Mouse (Mus musculus): ENCODE data around the gene Ppp2r2d. TPM values are rescaled to one million over a fixed set of nuclear protein-coding genes. Genes with fewer than 3 reads are reported as not detected.

Gene Ppp2r2d
- polyA plus RNA-seq, 1 experiment from 2014 or later, result 26.9 TPM

DNA sequence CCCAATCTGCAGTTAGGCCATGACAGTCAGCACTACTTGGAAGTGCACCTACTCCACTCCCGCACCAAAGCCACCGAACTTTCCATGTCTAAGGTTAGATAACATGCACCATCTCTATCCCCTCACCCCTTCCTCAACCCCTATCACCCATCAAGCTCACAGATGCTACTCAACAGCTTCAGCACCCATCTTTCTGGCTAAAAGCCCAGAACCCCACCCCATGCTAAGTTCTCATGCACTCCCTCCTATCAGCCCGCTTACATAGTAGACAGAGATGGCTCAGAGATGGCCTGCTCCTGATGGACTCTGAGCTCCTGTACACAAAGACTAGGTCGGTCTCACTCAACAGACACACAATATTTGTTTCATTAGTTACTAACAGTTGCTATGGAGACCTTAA is 2.5 kb upstream of the Ppp2r2d start:
- WGBS (ENCODE audit: insufficient replicate concordance), result 75% methylated on average over 4 of the region's 4 CpGs
- H3K27ac ChIP-seq, result no peak overlapping the region
- H3K27me3 ChIP-seq (replicated peaks), result no peaks in the 10 kb centered on the region
- H3K9ac ChIP-seq, result no peak overlapping the region
- peaks cover 4% of the 10 kb centered on the region; the same call in 1 of the 2 replicates for H3K36me3 ChIP-seq
- peaks cover 37% of the 10 kb centered on the region for H3K4me1 ChIP-seq
- no peaks in the 10 kb centered on the region for H3K9me3 ChIP-seq (replicated peaks)
- no peak for ATAC-seq
- no peak overlapping the region for H3K4me3 ChIP-seq
- H3K4me2 ChIP-seq, result no peak overlapping the region

- WGBS (ENCODE audit: insufficient replicate concordance), result 35% methylated on average over 8 of the region's 8 CpGs
Observed at GRCm38 (mm10) chr7:138845111-138845510, 768 bp upstream of the Ppp2r2d start.

GRCm38 (mm10) chr7:138846502-138846991 is 668 bp downstream of the Ppp2r2d start:
- Histone ChIP-seq H3K36me3 (peaks cover 27% of the 10 kb centered on the region), H3K9me3 (replicated peaks) (no peaks in the 10 kb centered on the region), H3K4me1 (peaks cover 58% of the 10 kb centered on the region), H3K27me3 (replicated peaks) (no peaks in the 10 kb centered on the region), H3K4me2 (peak overlapping the region; percentile 91), H3K4me3 (peak overlapping the region; percentile 99), H3K9ac (peak overlapping the region; percentile 96), H3K27ac (peak overlapping the region; percentile 92)
- peak; percentile 88 for ATAC-seq
- WGBS (ENCODE audit: insufficient replicate concordance), result 0% methylated on average over 47 of the region's 61 CpGs

More at GRCm38 (mm10) chr7:138845111-138845510, 768 bp upstream of the Ppp2r2d start:
- Histone ChIP-seq H3K4me1 (peaks cover 52% of the 10 kb centered on the region), H3K4me2 (peak overlapping the region; percentile 91), H3K27ac (peak overlapping the region; percentile 92), H3K9me3 (replicated peaks) (no peaks in the 10 kb centered on the region), H3K27me3 (replicated peaks) (no peaks in the 10 kb centered on the region), H3K36me3 (peaks cover 18% of the 10 kb centered on the region), H3K4me3 (peak overlapping the region; percentile 99), H3K9ac (peak overlapping the region; percentile 96; the same call in 1 of the 2 replicates)
- ATAC-seq, result no peak

DNA sequence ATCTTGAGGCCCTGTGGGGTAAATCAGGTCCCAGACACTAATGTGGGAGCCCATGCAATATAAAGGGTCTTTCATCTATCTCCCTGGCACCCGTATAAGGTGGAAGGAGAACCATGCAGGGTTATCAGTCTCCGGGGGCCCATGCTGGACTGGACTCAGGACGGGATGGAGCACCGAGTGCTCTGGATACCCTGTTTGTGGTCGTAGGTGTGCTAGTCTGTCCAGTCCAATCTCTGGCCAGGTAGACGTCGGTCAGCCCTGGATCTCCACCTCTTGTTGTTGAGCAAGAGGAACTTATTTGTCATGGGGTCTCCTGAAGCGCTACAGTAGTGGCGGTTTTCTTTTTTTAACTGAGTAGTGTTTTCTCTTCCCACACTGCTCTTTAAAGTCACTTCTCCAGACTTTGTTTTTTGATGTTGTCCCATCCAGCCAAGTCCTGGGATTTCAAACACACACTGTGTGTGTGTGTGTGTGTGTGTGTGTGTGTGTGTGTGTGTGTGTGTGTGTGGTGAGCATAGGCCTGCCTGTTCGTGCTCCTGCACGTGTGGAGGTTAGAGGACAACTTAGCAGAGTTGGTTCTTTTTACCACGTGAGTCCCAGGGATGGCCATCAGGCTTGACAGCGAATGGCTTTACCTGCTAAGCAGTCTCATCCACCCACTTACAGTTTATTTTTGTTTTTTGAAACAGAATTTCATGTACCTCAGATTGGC is 1.6 kb downstream of the Ppp2r2d start:
- ATAC-seq, result no peak
- no peaks in the 10 kb centered on the region for H3K27me3 ChIP-seq (replicated peaks)
- H3K9me3 ChIP-seq (replicated peaks), result no peaks in the 10 kb centered on the region
- H3K4me2 ChIP-seq, result peak overlapping the region; percentile 91
- 35% methylated on average over 13 of the region's 13 CpGs for WGBS (ENCODE audit: insufficient replicate concordance)
- H3K9ac ChIP-seq, result peak overlapping the region; percentile 96
- peak overlapping the region; percentile 92 for H3K27ac ChIP-seq
- H3K36me3 ChIP-seq, result peaks cover 36% of the 10 kb centered on the region
- peaks cover 58% of the 10 kb centered on the region for H3K4me1 ChIP-seq
- peak overlapping the region; percentile 99 for H3K4me3 ChIP-seq

- no peak for ATAC-seq
- H3K4me2 ChIP-seq, result peak overlapping the region; percentile 91
- H3K36me3 ChIP-seq, result peaks cover 44% of the 10 kb centered on the region
- no peak overlapping the region for H3K27ac ChIP-seq
- 0 out of 2 replicates have a peak overlapping the region, but pooled peaks have one; percentile 96 for H3K9ac ChIP-seq
- H3K27me3 ChIP-seq (replicated peaks), result no peaks in the 10 kb centered on the region
- H3K4me3 ChIP-seq, result peak overlapping the region; percentile 99
- 78% methylated on average over 7 of the region's 7 CpGs for WGBS (ENCODE audit: insufficient replicate concordance)
- H3K4me1 ChIP-seq, result peaks cover 58% of the 10 kb centered on the region
- H3K9me3 ChIP-seq (replicated peaks), result no peaks in the 10 kb centered on the region
Observed at GRCm38 (mm10) chr7:138848028-138848920, 2.4 kb downstream of the Ppp2r2d start.

GRCm38 (mm10) chr7:138850083-138850482 is 4.2 kb downstream of the Ppp2r2d start:
- Histone ChIP-seq H3K4me2 (no peak overlapping the region), H3K4me3 (no peak overlapping the region), H3K4me1 (peaks cover 41% of the 10 kb centered on the region), H3K9me3 (replicated peaks) (no peaks in the 10 kb centered on the region), H3K36me3 (peaks cover 60% of the 10 kb centered on the region), H3K9ac (no peak overlapping the region), H3K27ac (no peak overlapping the region), H3K27me3 (replicated peaks) (no peaks in the 10 kb centered on the region)
- ATAC-seq, result no peak

DNA sequence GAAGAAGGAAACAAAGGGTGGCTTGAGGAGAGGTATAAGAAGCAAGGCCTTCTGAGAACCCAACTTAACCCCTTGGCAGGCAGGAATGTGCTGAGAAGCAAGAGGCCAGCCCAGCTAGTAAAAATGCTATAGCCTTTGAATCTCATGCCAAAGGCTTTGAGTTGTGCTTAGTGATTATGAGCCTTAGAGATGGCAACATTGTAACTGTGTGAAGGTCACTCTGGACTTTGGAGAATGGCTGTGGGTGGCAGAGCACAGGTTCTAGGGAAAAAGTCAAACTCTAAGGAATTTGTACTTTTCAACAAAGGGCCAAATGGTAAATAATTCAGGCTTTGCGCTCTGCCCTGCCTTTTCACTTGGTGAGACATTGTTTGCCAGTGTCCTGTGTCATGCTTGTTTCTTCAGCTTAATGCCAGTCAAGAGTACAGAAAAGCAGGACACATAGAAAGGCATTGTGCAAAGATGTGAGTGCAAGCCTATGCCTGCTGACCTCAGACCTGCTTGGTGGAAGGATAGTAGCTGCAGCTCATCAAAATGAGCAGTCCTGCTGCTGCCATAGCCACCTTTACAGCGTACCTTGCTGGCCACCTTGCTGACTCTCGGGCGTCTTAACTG is 7.6 kb downstream of the Ppp2r2d start:
- H3K4me2 ChIP-seq, result no peak overlapping the region
- H3K36me3 ChIP-seq, result peaks cover 78% of the 10 kb centered on the region
- no peaks in the 10 kb centered on the region for H3K9me3 ChIP-seq (replicated peaks)
- no peak overlapping the region for H3K9ac ChIP-seq
- peaks cover 19% of the 10 kb centered on the region for H3K4me1 ChIP-seq
- no peak overlapping the region for H3K27ac ChIP-seq
- WGBS (ENCODE audit: insufficient replicate concordance), result 84% methylated on average over 4 of the region's 4 CpGs
- H3K4me3 ChIP-seq, result no peak overlapping the region
- H3K27me3 ChIP-seq (replicated peaks), result no peaks in the 10 kb centered on the region
- no peak for ATAC-seq

DNA sequence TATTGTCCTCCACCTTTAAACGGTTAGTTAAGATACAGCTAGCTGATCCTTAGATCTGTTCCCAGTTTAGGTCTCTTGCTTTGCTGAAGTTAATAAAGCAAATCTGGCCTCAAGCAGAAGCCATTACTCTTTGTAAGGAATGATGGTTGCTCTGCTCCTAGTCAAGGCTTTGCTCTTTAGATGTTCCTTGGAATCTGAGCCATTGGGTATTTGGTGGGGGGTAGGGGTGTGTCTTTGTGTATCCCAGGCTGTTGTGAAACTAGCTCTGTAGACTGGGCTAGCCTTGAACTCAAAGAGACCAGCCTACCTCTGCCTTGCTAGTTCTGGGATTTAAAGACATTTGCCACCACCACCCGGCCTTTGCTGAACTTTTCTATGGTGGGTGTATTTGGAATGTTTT is 8.3 kb downstream of the Ppp2r2d start:
- no peak for ATAC-seq
- no peak overlapping the region for H3K9ac ChIP-seq
- H3K27me3 ChIP-seq (replicated peaks), result no peaks in the 10 kb centered on the region
- H3K9me3 ChIP-seq (replicated peaks), result no peaks in the 10 kb centered on the region
- peaks cover 77% of the 10 kb centered on the region for H3K36me3 ChIP-seq
- 83% methylated on average over 2 of the region's 2 CpGs for WGBS (ENCODE audit: insufficient replicate concordance)
- no peak overlapping the region for H3K4me3 ChIP-seq
- no peak overlapping the region for H3K4me2 ChIP-seq
- peaks cover 14% of the 10 kb centered on the region for H3K4me1 ChIP-seq
- no peak overlapping the region for H3K27ac ChIP-seq

- Histone ChIP-seq H3K9ac (no peak overlapping the region), H3K4me3 (no peak overlapping the region), H3K36me3 (peaks cover 70% of the 10 kb centered on the region), H3K4me1 (no peaks in the 10 kb centered on the region), H3K9me3 (replicated peaks) (no peaks in the 10 kb centered on the region), H3K27ac (no peak overlapping the region), H3K4me2 (no peak overlapping the region), H3K27me3 (replicated peaks) (no peaks in the 10 kb centered on the region)
- no peak for ATAC-seq
- 74% methylated on average over 2 of the region's 2 CpGs for WGBS (ENCODE audit: insufficient replicate concordance)
Observed at GRCm38 (mm10) chr7:138856670-138857069, 10.8 kb downstream of the Ppp2r2d start.

DNA sequence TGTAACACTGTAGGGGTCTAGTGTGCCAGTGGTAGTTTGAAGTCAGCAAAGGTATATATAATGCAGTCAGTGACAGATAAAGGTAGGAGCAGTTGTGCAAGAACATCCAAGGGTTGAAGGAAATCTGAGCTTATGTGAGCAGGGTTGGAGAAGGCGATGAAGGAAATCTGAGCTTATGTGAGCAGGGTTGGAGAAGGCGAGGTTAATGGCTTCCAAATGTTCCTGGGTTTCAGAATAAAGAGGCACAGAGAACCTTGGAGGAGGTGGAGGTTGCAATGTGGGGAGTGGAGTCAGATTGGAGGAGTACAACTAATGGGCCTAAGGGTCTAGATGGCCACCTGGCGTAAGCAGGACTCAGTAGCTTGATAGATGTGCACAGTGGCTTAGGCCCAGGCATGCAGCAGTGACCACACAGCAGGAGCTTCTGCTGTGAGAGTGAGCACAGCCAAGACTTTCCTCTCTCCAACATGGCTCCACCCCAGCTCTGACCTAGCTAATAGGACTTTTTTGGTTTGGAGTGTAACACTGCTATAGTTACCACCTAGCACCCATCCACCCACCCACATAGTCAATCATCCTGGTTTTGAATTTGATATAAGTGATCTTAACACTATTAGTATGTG is 18.2 kb downstream of the Ppp2r2d start:
- peaks cover 39% of the 10 kb centered on the region for H3K36me3 ChIP-seq
- H3K4me2 ChIP-seq, result no peak overlapping the region
- WGBS (ENCODE audit: insufficient replicate concordance), result 67% methylated on average over 3 of the region's 3 CpGs
- no peak overlapping the region for H3K4me3 ChIP-seq
- H3K9me3 ChIP-seq (replicated peaks), result no peaks in the 10 kb centered on the region
- no peak overlapping the region for H3K9ac ChIP-seq
- 0 out of 2 replicates have a peak, but pooled peaks cover 3% of the 10 kb centered on the region for H3K4me1 ChIP-seq
- ATAC-seq, result no peak
- no peak overlapping the region for H3K27ac ChIP-seq
- no peaks in the 10 kb centered on the region for H3K27me3 ChIP-seq (replicated peaks)

GRCm38 (mm10) chr7:138864776-138865175 is 18.9 kb downstream of the Ppp2r2d start:
- 86% methylated on average over 1 of the region's 1 CpGs for WGBS (ENCODE audit: insufficient replicate concordance)
- no peak overlapping the region for H3K4me2 ChIP-seq

More at GRCm38 (mm10) chr7:138864776-138865175, 18.9 kb downstream of the Ppp2r2d start:
- no peak overlapping the region for H3K9ac ChIP-seq
- H3K4me3 ChIP-seq, result no peak overlapping the region
- H3K36me3 ChIP-seq, result peaks cover 42% of the 10 kb centered on the region
- H3K4me1 ChIP-seq, result 0 out of 2 replicates have a peak, but pooled peaks cover 3% of the 10 kb centered on the region
- ATAC-seq, result no peak
- H3K27ac ChIP-seq, result no peak overlapping the region
- no peaks in the 10 kb centered on the region for H3K9me3 ChIP-seq (replicated peaks)
- H3K27me3 ChIP-seq (replicated peaks), result no peaks in the 10 kb centered on the region
